Mouse (Mus musculus): ENCODE data around the gene Kank1.

DNA sequence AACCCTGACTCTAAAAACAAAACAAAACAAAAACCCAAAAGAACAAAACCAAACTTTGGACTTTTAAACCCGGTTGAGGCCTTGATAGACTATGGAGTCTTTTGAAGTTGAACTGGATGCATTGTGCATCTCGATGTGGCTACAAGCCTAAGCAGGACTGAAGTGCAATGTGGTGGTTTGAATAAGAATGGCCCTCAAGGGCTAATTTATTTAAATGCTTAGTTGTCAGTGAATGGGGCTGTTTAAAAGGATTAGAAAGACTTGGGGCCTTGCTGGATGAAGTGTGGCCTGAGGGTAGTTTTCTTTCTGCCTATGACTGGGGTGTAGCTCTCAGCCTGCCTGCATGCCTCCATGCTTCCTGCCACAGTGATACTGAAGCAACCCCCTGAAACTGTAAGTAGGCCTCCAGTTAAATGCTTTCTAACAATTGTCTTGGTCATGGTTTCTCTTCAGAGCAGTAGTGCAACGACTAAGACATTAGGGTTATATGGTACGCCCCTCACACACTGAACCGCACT is 242.4 kb downstream of the Kank1 start:
- TF ChIP-seq CTCF (IDR thresholded peaks at IDR 0.05; ENCODE audit: low read depth, low read length) (no peak), POLR2A (IDR thresholded peaks at IDR 0.05; ENCODE audit: extremely low read depth, insufficient read depth, low read length) (no peak)
